Mouse (Mus musculus) G1E (cell line): Measurements from ENCODE around the gene Tent5c.

Experiments used
- CTCF ChIP-seq: IDR thresholded peaks from 2 replicates; pipeline ENCODE4 v1.5.1; 2012; ENCODE audit warnings: low read depth, low read length, inconsistent platforms, mixed read lengths
- TAL1 ChIP-seq: conservative IDR thresholded peaks from 2 replicates; pipeline ENCODE4 v1.6.1; 2012; ENCODE audit warnings: low read depth, low read length, inconsistent platforms, mixed read lengths

GRCm38 (mm10) chr3:100402656-100403055 is 86.5 kb downstream of the Tent5c start:
- TF ChIP-seq CTCF (no peak), TAL1 (no peak)
